Mouse (Mus musculus) bone marrow macrophage, adult 2 months (primary cell): ENCODE results near the gene Leng9.

Source experiments
- CTCF ChIP-seq: IDR thresholded peaks from 2 replicates; pipeline ENCODE4 v1.5.1; 2012; ENCODE audit warnings: low read depth, mild to moderate bottlenecking, low read length, moderate library complexity
- POLR2A ChIP-seq: IDR thresholded peaks from 2 replicates; pipeline ENCODE4 v1.6.1; 2012; ENCODE audit warnings: mild to moderate bottlenecking, low read depth, low read length, borderline replicate concordance

DNA sequence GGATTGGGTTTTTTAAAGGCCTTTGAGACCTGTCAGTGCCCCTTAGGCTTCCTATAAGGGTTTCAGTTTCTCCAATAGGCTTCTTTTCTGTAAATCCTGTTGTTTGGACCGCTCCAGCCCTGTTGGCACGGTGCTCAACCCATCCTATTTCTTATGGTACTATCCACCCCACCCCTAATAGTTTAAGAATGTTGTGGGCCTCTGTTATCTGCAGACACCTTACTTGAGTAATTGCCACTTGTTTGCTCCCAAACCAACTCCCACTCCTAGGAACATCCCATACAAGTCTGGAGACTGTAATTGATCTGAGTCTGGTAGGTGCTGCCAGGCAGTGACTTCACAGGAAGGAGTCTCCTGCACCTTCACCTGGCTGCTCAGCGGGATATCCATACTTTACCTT lies 12.4 kb downstream of the Leng9 start:
- TF ChIP-seq POLR2A: no peak
- no peak for TF ChIP-seq CTCF
